Mouse (Mus musculus) heart, adult 2 months (tissue): ENCODE measurements around the gene Olfr13.

ENCODE experiments used
- CTCF ChIP-seq: fragments of 200-600 bp; IDR thresholded peaks from 2 replicates; pipeline ENCODE4 v1.8.1; 2022; ENCODE audit warnings: antibody characterized with exemption, mild to moderate bottlenecking, moderate library complexity
- POLR2A ChIP-seq: fragments of 200-500 bp; IDR thresholded peaks from 2 replicates; pipeline ENCODE4 v1.6.1; 2011; ENCODE audit warnings: mild to moderate bottlenecking, low read depth, low read length, control low read depth; ENCODE audit not compliant: insufficient read depth

DNA sequence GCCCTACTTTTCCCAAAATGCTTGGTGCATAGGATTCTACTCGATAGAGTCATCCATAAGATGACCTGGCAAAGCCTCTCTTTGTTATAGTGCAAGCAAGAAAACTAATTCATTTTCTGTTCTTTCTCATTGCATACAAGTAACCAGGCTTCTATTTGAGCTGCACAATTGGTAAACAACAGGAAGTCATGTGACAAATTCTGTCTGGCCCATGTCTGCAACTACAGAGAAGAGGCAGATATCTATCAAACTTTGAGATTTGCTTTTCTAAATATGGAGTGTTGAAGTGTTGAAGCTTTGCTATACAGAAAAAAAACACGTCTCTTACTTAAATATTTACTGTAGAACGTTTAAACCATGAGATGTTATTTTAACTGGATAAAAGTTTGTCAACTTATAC, 26.2 kb downstream of the Olfr13 start:
- TF ChIP-seq CTCF (no peak), POLR2A (no peak)
